8 mouse cellular contexts compared by ENCODE assay signal in genomic region chr7:122066102-122066944, GRCm38 (mm10). TPM values are rescaled to one million over a fixed set of nuclear protein-coding genes. Genes with fewer than 3 reads are reported as not detected.
DNase-seq lines count a peak whose midpoint lies in the region; ATAC-seq and TF ChIP-seq lines count a peak whose summit lies in the region.

No protein-coding gene starts in this region.

- H3K4me3 ChIP-seq in forebrain, embryonic 15.5 days, result peak overlapping the region; percentile 99
- peak overlapping the region; percentile 81 for H3K4me3 ChIP-seq in liver, embryonic 16.5 days (ENCODE audit: low read depth, low read length)

- POLR2A ChIA-PET in Patski (lab: Charles Lee), result interaction anchor here (0.6 kb wide), 1 partner anchor 66 kb away, joined by 3 read pairs; no protein-coding TSS in a partner anchor

- CTCF ChIA-PET in Patski (lab: Charles Lee), result interaction anchor here (1.4 kb wide), 1 partner anchor 103 kb away, joined by 3 read pairs; no protein-coding TSS in a partner anchor

- TF ChIP-seq CTCF in Patski (IDR thresholded peaks at IDR 0.05), result no peak

- in situ Hi-C loops in Patski (cut with MboI; ENCODE audit: low pct_unique_long_range_greater_than_20kb), result no loop called here

- peak; percentile 20 for DNase-seq in kidney, postnatal 10 days
- DNase-seq in kidney, postnatal 25 days, result no peak
- peak; percentile 22 for DNase-seq in Patski (ENCODE audit: low read depth, low spot score)
- no peak for DNase-seq in adrenal gland, adult 2 months
- no peak for DNase-seq in adrenal gland, adult 18-20 months (ENCODE audit: low spot score in 2 of 2)
- DNase-seq in cerebellum, adult 11 months, result no peak

- H3K27ac ChIP-seq in forebrain, embryonic 15.5 days (replicated peaks), result peak overlapping the region; percentile 98
- peak overlapping the region; percentile 85 for H3K27ac ChIP-seq in liver, embryonic 16.5 days (ENCODE audit: low read length)

- no peaks in the 10 kb centered on the region for H3K9me3 ChIP-seq in forebrain, embryonic 15.5 days
- H3K9me3 ChIP-seq in liver, embryonic 16.5 days (replicated peaks; ENCODE audit: control insufficient read depth, low read length), result no peaks in the 10 kb centered on the region

- peak overlapping the region; percentile 54 for H3K4me2 ChIP-seq in forebrain, embryonic 15.5 days (replicated peaks)
- peak overlapping the region; percentile 97 for H3K4me2 ChIP-seq in liver, embryonic 16.5 days (ENCODE audit: low read depth, low read length)

- no peaks in the 10 kb centered on the region for H3K27me3 ChIP-seq in Patski
- H3K27me3 ChIP-seq in forebrain, embryonic 15.5 days, result no peaks in the 10 kb centered on the region
- no peaks in the 10 kb centered on the region for H3K27me3 ChIP-seq in liver, embryonic 16.5 days (ENCODE audit: control insufficient read depth, insufficient read depth, low read depth, low read length)

- 18% methylated on average over 31 of the region's 31 CpGs for WGBS in forebrain, embryonic 15.5 days
- WGBS in liver, embryonic 16.5 days (ENCODE audit: insufficient replicate concordance), result 6% methylated on average over 31 of the region's 31 CpGs

- H3K9ac ChIP-seq in forebrain, embryonic 15.5 days (replicated peaks), result peak overlapping the region; percentile 96
- peak overlapping the region; percentile 73 for H3K9ac ChIP-seq in liver, embryonic 16.5 days (ENCODE audit: low read depth, low read length)

- H3K4me1 ChIP-seq in forebrain, embryonic 15.5 days, result peaks cover 32% of the 10 kb centered on the region
- H3K4me1 ChIP-seq in liver, embryonic 16.5 days (ENCODE audit: control insufficient read depth, low read depth, low read length), result peaks cover 25% of the 10 kb centered on the region

- ATAC-seq in Patski, result peak; percentile 6
- ATAC-seq in forebrain, embryonic 15.5 days (replicated peaks), result no peak; the same call in 1 of the 2 replicates
- no peak for ATAC-seq in liver, embryonic 16.5 days (ENCODE audit: low read depth)

- peaks cover 25% of the 10 kb centered on the region for H3K36me3 ChIP-seq in forebrain, embryonic 15.5 days
- 0 out of 2 replicates have a peak, but pooled peaks cover 3% of the 10 kb centered on the region for H3K36me3 ChIP-seq in liver, embryonic 16.5 days (ENCODE audit: control insufficient read depth, insufficient read depth)

RNA-seq across cellular contexts. Expression of gene Ubfd1, which starts 0.7 kb away (rescaled TPM):
- polyA plus RNA-seq in Patski (2021), result 30.9 TPM
- polyA plus RNA-seq in forebrain, embryonic 15.5 days (2015; fragmentation: Nextera tagmentation; extraction: Ambion mirVana), result 61.3 and 65.2 TPM in 2 replicates
- 12.4 and 14.7 TPM in 2 replicates for polyA plus RNA-seq in liver, embryonic 16.5 days (2015; fragmentation: Nextera tagmentation; extraction: Ambion mirVana)
- 10 to 100 TPM; 48.3 to 56.8 TPM for total RNA-seq in adrenal gland, adult 2 months (2021)
- 22.1 and 24.5 TPM in 2 replicates for polyA plus RNA-seq in adrenal gland, adult 2 months (2012; rRNA removed)
- 10 to 100 TPM; 62.0 to 70.5 TPM for total RNA-seq in adrenal gland, adult 18-20 months (2021)

RNA-seq across cellular contexts. Expression of gene Ears2, which starts 0.7 kb away (rescaled TPM):
- 9.3 TPM for polyA plus RNA-seq in Patski (2021)
- polyA plus RNA-seq in forebrain, embryonic 15.5 days (2015; fragmentation: Nextera tagmentation; extraction: Ambion mirVana), result 11.6 and 12.7 TPM in 2 replicates
- polyA plus RNA-seq in liver, embryonic 16.5 days (2015; fragmentation: Nextera tagmentation; extraction: Ambion mirVana), result 7.4 and 8.2 TPM in 2 replicates
- total RNA-seq in adrenal gland, adult 2 months (2021), result 10 to 100 TPM; 16.6 to 18.2 TPM
- 18.2 and 23.8 TPM in 2 replicates for polyA plus RNA-seq in adrenal gland, adult 2 months (2012; rRNA removed)
- 10 to 100 TPM; 20.9 to 23.5 TPM for total RNA-seq in adrenal gland, adult 18-20 months (2021)

RNA-seq across cellular contexts. Expression of gene Ndufab1, which starts 35.4 kb away (rescaled TPM):
- 328 TPM for polyA plus RNA-seq in Patski (2021)
- polyA plus RNA-seq in forebrain, embryonic 15.5 days (2015; fragmentation: Nextera tagmentation; extraction: Ambion mirVana), result 525 and 527 TPM in 2 replicates
- polyA plus RNA-seq in liver, embryonic 16.5 days (2015; fragmentation: Nextera tagmentation; extraction: Ambion mirVana), result 389 and 415 TPM in 2 replicates
- total RNA-seq in adrenal gland, adult 2 months (2021), result 100 to 1,000 TPM; 549 to 580 TPM
- 2,196 and 4,184 TPM in 2 replicates for polyA plus RNA-seq in adrenal gland, adult 2 months (2012; rRNA removed)
- 100 to 1,000 TPM; 535 to 745 TPM for total RNA-seq in adrenal gland, adult 18-20 months (2021)

RNA-seq across cellular contexts. Expression of gene Gga2, which starts 45.3 kb away (rescaled TPM):
- 37.6 TPM for polyA plus RNA-seq in Patski (2021)
- 66.7 and 69.4 TPM in 2 replicates for polyA plus RNA-seq in forebrain, embryonic 15.5 days (2015; fragmentation: Nextera tagmentation; extraction: Ambion mirVana)
- 32.6 and 34.6 TPM in 2 replicates for polyA plus RNA-seq in liver, embryonic 16.5 days (2015; fragmentation: Nextera tagmentation; extraction: Ambion mirVana)
- total RNA-seq in adrenal gland, adult 2 months (2021), result 10 to 100 TPM; 19.0 to 19.9 TPM
- 20.2 and 22.5 TPM in 2 replicates for polyA plus RNA-seq in adrenal gland, adult 2 months (2012; rRNA removed)
- total RNA-seq in adrenal gland, adult 18-20 months (2021), result 10 to 100 TPM; 17.4 to 36.3 TPM

Comparison
In these comparisons a context has a peak if more than half of its experiments do, and no peak if none do; other contexts are left out.
1. DNase-seq: peak in kidney, postnatal 10 days (single experiment) and Patski (single experiment); none in kidney, postnatal 25 days (0 of 2), adrenal gland, adult 2 months (single experiment), adrenal gland, adult 18-20 months (0 of 2) and cerebellum, adult 11 months (single experiment).